21 mouse cellular contexts compared by ENCODE assay signal in genomic region chrX:160906477-160906876, GRCm38 (mm10). TPM values are rescaled to one million over a fixed set of nuclear protein-coding genes. Genes with fewer than 3 reads are reported as not detected.
"Had no signal": no experiment of that assay in that cellular context is flagged by ENCODE, and none has a peak within 500 bp of the region (broad histone marks: within the 10 kb centered on the region; RNA-seq: fewer than 3 reads in every experiment).

No protein-coding gene starts in this region.

- H3K4me3 ChIP-seq: liver, embryonic 12.5 days; megakaryocyte, embryonic 14.5 days; midbrain, embryonic 12.5 days; neural tube, embryonic 12.5 days had no signal

- H3K4me1 ChIP-seq: midbrain, embryonic 12.5 days; neural tube, embryonic 12.5 days had no signal

- DNase-seq: lung, adult 18-20 months; lung, embryonic 14.5 days; lung, postnatal 10 days; lung, postnatal 36 days; midbrain, embryonic 14.5 days; retina, postnatal 1 day; right cerebral cortex, adult 18-20 months; right cerebral cortex, postnatal 25 days; right cerebral cortex, postnatal 4 days; spleen, adult 18-20 months; thymus, adult 18-20 months; thymus, postnatal 14 days; thymus, postnatal 36 days had no signal

- H3K27ac ChIP-seq: liver, embryonic 12.5 days; liver, embryonic 14.5 days; macrophage; midbrain, embryonic 12.5 days; neural tube, embryonic 12.5 days had no signal

RNA-seq across cellular contexts. Expression of gene Gja6, which starts 0.4 kb away (rescaled TPM):
- total RNA-seq: neutrophil, adult 5-6 weeks had no signal
- polyA plus RNA-seq: lung, embryonic 14.5 days; macrophage; midbrain, embryonic 14.5 days; small intestine, adult 2 months had no signal
